Mouse (Mus musculus) cerebellum, adult 2 months (tissue): ENCODE measurements around the gene Rgp1.

ENCODE experiments used
- CTCF ChIP-seq: fragments of 200-500 bp; IDR thresholded peaks from 2 replicates; pipeline ENCODE4 v1.5.1; 2011; ENCODE audit warnings: low read depth, mild to moderate bottlenecking, control low read depth, low read length, moderate library complexity, borderline replicate concordance; ENCODE audit not compliant: insufficient read depth
- POLR2A ChIP-seq: fragments of 200-500 bp; IDR thresholded peaks from 2 replicates; pipeline ENCODE4 v1.6.1; 2011; ENCODE audit warnings: low read length, control low read depth, borderline replicate concordance; ENCODE audit not compliant: insufficient read depth

GRCm38 (mm10) chr4:43583421-43583820, 4.9 kb downstream of the Rgp1 start:
- no peak for TF ChIP-seq CTCF
- TF ChIP-seq POLR2A, result no peak
